8 mouse cellular contexts compared by ENCODE assay signal in genomic region chr9:106903791-106904134, GRCm38 (mm10). TPM values are rescaled to one million over a fixed set of nuclear protein-coding genes. Genes with fewer than 3 reads are reported as not detected.
DNase-seq lines count a peak whose midpoint lies in the region; ATAC-seq and TF ChIP-seq lines count a peak whose summit lies in the region.

No protein-coding gene starts in this region.

- no peak for TF ChIP-seq CTCF in G1E (IDR thresholded peaks at IDR 0.05; ENCODE audit: low read depth, low read length)

- no peak overlapping the region for H3K4me2 ChIP-seq in heart, embryonic 11.5 days
- no peak overlapping the region for H3K4me2 ChIP-seq in forebrain, embryonic 16.5 days (ENCODE audit: low read length)

- H3K9ac ChIP-seq in heart, embryonic 11.5 days (ENCODE audit: low read depth, low read length), result no peak overlapping the region
- no peak overlapping the region for H3K9ac ChIP-seq in forebrain, embryonic 16.5 days (replicated peaks; ENCODE audit: low read depth, low read length)

- intact Hi-C loops in gastrocnemius, postnatal 14 days (cut with DNase I; ENCODE audit: low total_unique reads), result no loop called here

- no peaks in the 10 kb centered on the region for H3K9me3 ChIP-seq in heart, embryonic 11.5 days (replicated peaks; ENCODE audit: control insufficient read depth, low read length)
- no peaks in the 10 kb centered on the region for H3K9me3 ChIP-seq in G1E (replicated peaks)
- H3K9me3 ChIP-seq in forebrain, embryonic 16.5 days (ENCODE audit: control insufficient read depth, low read length), result no peaks in the 10 kb centered on the region

- no peak overlapping the region for H3K27ac ChIP-seq in heart, embryonic 11.5 days (ENCODE audit: low read depth, low read length)
- H3K27ac ChIP-seq in forebrain, embryonic 16.5 days (ENCODE audit: low read length), result no peak overlapping the region

- WGBS in heart, embryonic 11.5 days (ENCODE audit: insufficient replicate concordance), result 7% methylated on average over 1 of the region's 1 CpGs
- whole genome bisulfite sequencing in forebrain, embryonic 16.5 days, result 6% methylated on average over 1 of the region's 1 CpGs

- H3K4me1 ChIP-seq in heart, embryonic 11.5 days (ENCODE audit: control insufficient read depth, insufficient read depth, low read length), result no peaks in the 10 kb centered on the region
- H3K4me1 ChIP-seq in G1E (ENCODE audit: insufficient read depth, low read depth, low read length), result no peaks in the 10 kb centered on the region
- no peaks in the 10 kb centered on the region for H3K4me1 ChIP-seq in forebrain, embryonic 16.5 days (replicated peaks; ENCODE audit: control insufficient read depth, insufficient read depth, low read length)

- no peak overlapping the region for H3K4me3 ChIP-seq in heart, embryonic 11.5 days (ENCODE audit: low read depth, low read length)
- no peak overlapping the region for H3K4me3 ChIP-seq in G1E (ENCODE audit: low read depth, low read length)
- no peak overlapping the region for H3K4me3 ChIP-seq in forebrain, embryonic 16.5 days (replicated peaks; ENCODE audit: low read length)

- H3K36me3 ChIP-seq in heart, embryonic 11.5 days (ENCODE audit: control insufficient read depth, insufficient read depth, low read length), result no peaks in the 10 kb centered on the region
- H3K36me3 ChIP-seq in G1E (replicated peaks), result no peaks in the 10 kb centered on the region
- peaks cover 6% of the 10 kb centered on the region for H3K36me3 ChIP-seq in forebrain, embryonic 16.5 days (ENCODE audit: control insufficient read depth, insufficient read depth)

- DNase-seq in heart, adult 8-10 months (ENCODE audit: low spot score), result peak; percentile 45
- DNase-seq in 3T3-L1 (ENCODE audit: low read depth, low spot score), result peak; percentile 80
- peak; percentile 12 for DNase-seq in G1E (ENCODE audit: low spot score)
- no peak for DNase-seq in right cerebral cortex, adult 2 months (ENCODE audit: low spot score in 2 of 2)
- DNase-seq in gastrocnemius, postnatal 14 days, result no peak

- no peak for ATAC-seq in heart, embryonic 11.5 days (replicated peaks; ENCODE audit: insufficient number of reproducible peaks, low FRiP score, low TSS enrichment)
- no peak for ATAC-seq in G1E (ENCODE audit: extremely low read depth, insufficient number of reproducible peaks, low FRiP score, poor library complexity, severe bottlenecking)
- ATAC-seq in forebrain, embryonic 16.5 days, result peak; percentile 50; the same call in 1 of the 2 replicates
- ATAC-seq in megakaryocyte progenitor cell, adult 5-6 weeks (replicated peaks; ENCODE audit: poor library complexity), result peak; percentile 80

- H3K27me3 ChIP-seq in heart, embryonic 11.5 days (ENCODE audit: control insufficient read depth, insufficient read depth, low read length), result no peaks in the 10 kb centered on the region
- H3K27me3 ChIP-seq in G1E (ENCODE audit: insufficient read depth, low read length), result peaks cover 45% of the 10 kb centered on the region
- H3K27me3 ChIP-seq in forebrain, embryonic 16.5 days (replicated peaks; ENCODE audit: control insufficient read depth, insufficient read depth, low read length), result no peaks in the 10 kb centered on the region

RNA-seq across cellular contexts. Expression of gene Manf, which starts 12.0 kb away (rescaled TPM):
- total RNA-seq in heart, adult 8-10 months (2022), result 100 to 1,000 TPM; 112 to 170 (median 145) TPM
- 296 and 316 TPM in 2 replicates for polyA plus RNA-seq in heart, embryonic 11.5 days (2014; fragmentation: Nextera tagmentation; extraction: Ambion mirVana)
- 142 and 198 TPM in 2 replicates for total RNA-seq in G1E (2014; fragmentation: Nextera tagmentation)
- 116 and 146 TPM in 2 replicates for total RNA-seq in G1E (2017)
- polyA plus RNA-seq in G1E (2012), result 32.8 and 64.7 TPM in 2 replicates
- 201 and 226 TPM in 2 replicates for polyA plus RNA-seq in forebrain, embryonic 16.5 days (2015; fragmentation: Nextera tagmentation; extraction: Ambion mirVana)
- 619 and 658 TPM in 2 replicates for total RNA-seq in megakaryocyte progenitor cell, adult 5-6 weeks (2015)
- total RNA-seq in megakaryocyte progenitor cell, adult 5-6 weeks (2017), result 405 and 458 TPM in 2 replicates
- total RNA-seq in gastrocnemius, postnatal 14 days (2021), result 10 to 100 TPM; 47.4 to 61.3 TPM

RNA-seq across cellular contexts. Expression of gene Rbm15b, which starts 16.5 kb away (rescaled TPM):
- 10 to 100 TPM; 10.6 to 13.9 (median 12.0) TPM for total RNA-seq in heart, adult 8-10 months (2022)
- polyA plus RNA-seq in heart, embryonic 11.5 days (2014; fragmentation: Nextera tagmentation; extraction: Ambion mirVana), result 8.1 and 8.7 TPM in 2 replicates
- total RNA-seq in G1E (2014; fragmentation: Nextera tagmentation), result 20.3 and 21.8 TPM in 2 replicates
- 21.9 and 27.6 TPM in 2 replicates for total RNA-seq in G1E (2017)
- polyA plus RNA-seq in G1E (2012), result 23.5 and 30.0 TPM in 2 replicates
- polyA plus RNA-seq in forebrain, embryonic 16.5 days (2015; fragmentation: Nextera tagmentation; extraction: Ambion mirVana), result 16.6 and 18.4 TPM in 2 replicates
- total RNA-seq in megakaryocyte progenitor cell, adult 5-6 weeks (2015), result 20.3 and 22.6 TPM in 2 replicates
- 23.7 and 26.1 TPM in 2 replicates for total RNA-seq in megakaryocyte progenitor cell, adult 5-6 weeks (2017)
- total RNA-seq in gastrocnemius, postnatal 14 days (2021), result 1 to 10 TPM; 6.8 to 9.9 TPM

Comparison
In these comparisons a context has a peak if more than half of its experiments do, and no peak if none do; other contexts are left out.
1. DNase-seq: peak in heart, adult 8-10 months (single experiment), 3T3-L1 (single experiment) and G1E (single experiment); none in right cerebral cortex, adult 2 months (0 of 2) and gastrocnemius, postnatal 14 days (single experiment).
2. ATAC-seq: peak in forebrain, embryonic 16.5 days (single experiment) and megakaryocyte progenitor cell, adult 5-6 weeks (single experiment); none in heart, embryonic 11.5 days (single experiment) and G1E (single experiment).